Mouse (Mus musculus) embryonic facial prominence, embryonic 15.5 days (tissue): ENCODE measurements around the gene Trmt112. TPM values are rescaled to one million over a fixed set of nuclear protein-coding genes. Genes with fewer than 3 reads are reported as not detected.

Source experiments
- ATAC-seq: fragments of 200-750 bp; cut with Nextera tagmentation; 2 replicates; pipeline ENCODE4 v1.8.0; 2017; ENCODE audit warnings: low read depth, moderate TSS enrichment; ENCODE audit not compliant: insufficient number of reproducible peaks, low FRiP score, low TSS enrichment
- H3K27ac ChIP-seq: fragments of 300-500 bp; sonication (generic); replicated peaks from 2 replicates; pipeline ENCODE4 v1.5.1; 2015; ENCODE audit warnings: mild to moderate bottlenecking, inconsistent platforms
- H3K27me3 ChIP-seq: fragments of 300-500 bp; sonication (generic); 2 replicates; pipeline ENCODE4 v1.6.1; 2015; ENCODE audit warnings: inconsistent platforms
- H3K36me3 ChIP-seq: fragments of 300-500 bp; sonication (generic); 2 replicates; pipeline ENCODE4 v1.6.1; 2015; ENCODE audit warnings: mild to moderate bottlenecking, inconsistent platforms
- H3K4me1 ChIP-seq: fragments of 300-500 bp; sonication (generic); 2 replicates; pipeline ENCODE4 v1.6.1; 2015; ENCODE audit warnings: inconsistent platforms
- H3K4me2 ChIP-seq: fragments of 300-500 bp; sonication (generic); replicated peaks from 2 replicates; pipeline ENCODE4 v1.6.1; 2015; ENCODE audit warnings: mild to moderate bottlenecking, inconsistent platforms
- H3K4me3 ChIP-seq: fragments of 300-500 bp; sonication (generic); replicated peaks from 2 replicates; pipeline ENCODE4 v1.5.1; 2015; ENCODE audit warnings: mild to moderate bottlenecking, inconsistent platforms
- H3K9ac ChIP-seq: fragments of 300-500 bp; sonication (generic); 2 replicates; pipeline ENCODE4 v1.6.1; 2015; ENCODE audit warnings: inconsistent platforms
- H3K9me3 ChIP-seq: fragments of 300-500 bp; sonication (generic); replicated peaks from 2 replicates; pipeline ENCODE4 v1.6.1; 2016; ENCODE audit warnings: inconsistent platforms
- WGBS: fragments of 180-500 bp; shearing (Covaris S2); methylation state at CpG from one replicate; pipeline ENCODE4 v1.1.7; 2015; 5-methylcytosine and 5-hydroxymethylcytosine counted together
- microRNA-seq: library from miRNA; unstranded; fragments of <30 nt; microRNA quantifications from one replicate; pipeline ENCODE4, GENCODE M21; 2016; ENCODE audit warnings: borderline number of aligned reads
- polyA plus RNA-seq: library from polyadenylated mRNA; unstranded; fragments of >200 nt; fragmentation: Nextera tagmentation; extraction: Ambion mirVana; gene quantifications from 2 replicates; pipeline ENCODE4 v1.2.1, GENCODE M21; 2015

Gene Trmt112
- polyA plus RNA-seq, 1 experiment from 2014 or later: 138 TPM

GRCm38 (mm10) chr19:6951381-6951968 is 42.0 kb downstream of the Trmt112 start:
- Histone ChIP-seq H3K4me2 (peak overlapping the region; percentile 95), H3K9me3 (no peaks in the 10 kb centered on the region), H3K36me3 (peaks cover 32% of the 10 kb centered on the region), H3K9ac (peak overlapping the region; percentile 68), H3K27ac (peak overlapping the region; percentile 97), H3K4me1 (peaks cover 39% of the 10 kb centered on the region), H3K4me3 (peak overlapping the region; percentile 58), H3K27me3 (no peaks in the 10 kb centered on the region)
- peak; percentile 85 for ATAC-seq
- under 1% methylated on average over 35 of the region's 35 CpGs for WGBS

GRCm38 (mm10) chr19:6951994-6952711 is 42.7 kb downstream of the Trmt112 start:
- no peak for ATAC-seq

GRCm38 (mm10) chr19:6952712-6953037 is 43.2 kb downstream of the Trmt112 start:
- no peak for ATAC-seq
- peak overlapping the region; percentile 95 for H3K4me2 ChIP-seq
- H3K27me3 ChIP-seq: no peaks in the 10 kb centered on the region
- H3K9ac ChIP-seq: peak overlapping the region; percentile 63; the same call in 1 of the 2 replicates
- H3K36me3 ChIP-seq: peaks cover 44% of the 10 kb centered on the region
- peaks cover 37% of the 10 kb centered on the region for H3K4me1 ChIP-seq
- peak overlapping the region; percentile 97 for H3K27ac ChIP-seq
- WGBS: 8% methylated on average over 3 of the region's 3 CpGs
- H3K4me3 ChIP-seq: peak overlapping the region; percentile 58
- no peaks in the 10 kb centered on the region for H3K9me3 ChIP-seq

More at GRCm38 (mm10) chr19:6951994-6952711, 42.7 kb downstream of the Trmt112 start:
- 1% methylated on average over 31 of the region's 31 CpGs for WGBS
- Histone ChIP-seq H3K4me1 (peaks cover 38% of the 10 kb centered on the region), H3K27me3 (no peaks in the 10 kb centered on the region), H3K4me2 (peak overlapping the region; percentile 95), H3K9me3 (no peaks in the 10 kb centered on the region), H3K36me3 (peaks cover 39% of the 10 kb centered on the region), H3K27ac (peak overlapping the region; percentile 97), H3K4me3 (peak overlapping the region; percentile 58), H3K9ac (peak overlapping the region; percentile 63)

- WGBS: 54% methylated on average over 9 of the region's 9 CpGs
- H3K27me3 ChIP-seq: no peaks in the 10 kb centered on the region
- peaks cover 34% of the 10 kb centered on the region for H3K4me1 ChIP-seq
- H3K36me3 ChIP-seq: peaks cover 58% of the 10 kb centered on the region
- H3K4me3 ChIP-seq: no peak overlapping the region
- no peak overlapping the region for H3K4me2 ChIP-seq
- no peak overlapping the region for H3K27ac ChIP-seq
- ATAC-seq: no peak
- H3K9me3 ChIP-seq: no peaks in the 10 kb centered on the region
- H3K9ac ChIP-seq: no peak overlapping the region
Measured at GRCm38 (mm10) chr19:6954046-6954445, 44.5 kb downstream of the Trmt112 start.

GRCm38 (mm10) chr19:6955424-6955823 is 45.9 kb downstream of the Trmt112 start:
- Histone ChIP-seq H3K9ac (no peak overlapping the region), H3K4me2 (no peak overlapping the region), H3K9me3 (no peaks in the 10 kb centered on the region), H3K27me3 (no peaks in the 10 kb centered on the region), H3K36me3 (peaks cover 69% of the 10 kb centered on the region), H3K4me1 (peaks cover 22% of the 10 kb centered on the region), H3K4me3 (no peak overlapping the region), H3K27ac (no peak overlapping the region)
- WGBS: 87% methylated on average over 7 of the region's 7 CpGs
- ATAC-seq: no peak

- Histone ChIP-seq H3K4me2 (no peak overlapping the region), H3K4me3 (no peak overlapping the region), H3K4me1 (peaks cover 20% of the 10 kb centered on the region), H3K27ac (no peak overlapping the region), H3K27me3 (no peaks in the 10 kb centered on the region), H3K36me3 (peaks cover 78% of the 10 kb centered on the region), H3K9me3 (no peaks in the 10 kb centered on the region), H3K9ac (no peak overlapping the region)
- no peak for ATAC-seq
- WGBS: 72% methylated on average over 10 of the region's 10 CpGs
Measured at GRCm38 (mm10) chr19:6956461-6956860, 47.0 kb downstream of the Trmt112 start.

Small RNA genes lying within 50 kb of the gene (microRNA-seq; reads per million reads assigned to microRNA genes)
- 0.52 reads per million for gene Mir6990

Other genes with a start within 250 kb of the Trmt112 start
- 32.0 and 34.2 TPM in 2 replicates for gene Rps6ka4, start 69.1 kb upstream of the Trmt112 start, polyA plus RNA-seq
- 0.80 and 1.8 TPM in 2 replicates for gene Ccdc88b, start 51.5 kb upstream of the Trmt112 start, polyA plus RNA-seq
- 321 and 330 TPM in 2 replicates for gene Prdx5, start 408 bp downstream of the Trmt112 start, polyA plus RNA-seq
- gene Esrra, start 12.1 kb downstream of the Trmt112 start, polyA plus RNA-seq: 15.2 and 16.1 TPM in 2 replicates
- gene Catsperz, start 15.7 kb downstream of the Trmt112 start, polyA plus RNA-seq: 4.0 and 5.1 TPM in 2 replicates
- 1.4 and 1.7 TPM in 2 replicates for gene Kcnk4, start 24.8 kb downstream of the Trmt112 start, polyA plus RNA-seq
- 90.3 and 97.9 TPM in 2 replicates for gene Bad, start 32.2 kb downstream of the Trmt112 start, polyA plus RNA-seq
- gene Gpr137, start 32.8 kb downstream of the Trmt112 start, polyA plus RNA-seq: 41.8 and 42.2 TPM in 2 replicates
- gene Ppp1r14b, start 65.3 kb downstream of the Trmt112 start, polyA plus RNA-seq: 224 and 246 TPM in 2 replicates
- gene Plcb3, start 66.8 kb downstream of the Trmt112 start, polyA plus RNA-seq: 48.2 and 49.1 TPM in 2 replicates
- gene Fkbp2, start 70.8 kb downstream of the Trmt112 start, polyA plus RNA-seq: 112 and 119 TPM in 2 replicates
- gene Vegfb, start 78.0 kb downstream of the Trmt112 start, polyA plus RNA-seq: 51.5 and 53.2 TPM in 2 replicates
- 23.9 and 27.9 TPM in 2 replicates for gene Dnajc4, start 82.9 kb downstream of the Trmt112 start, polyA plus RNA-seq
- gene Nudt22, start 86.4 kb downstream of the Trmt112 start, polyA plus RNA-seq: 22.2 and 24.1 TPM in 2 replicates
- gene Trpt1, start 86.4 kb downstream of the Trmt112 start, polyA plus RNA-seq: 12.5 and 12.7 TPM in 2 replicates
- gene Fermt3, start 109.8 kb downstream of the Trmt112 start, polyA plus RNA-seq: 12.4 and 14.2 TPM in 2 replicates
- 228 and 244 TPM in 2 replicates for gene Stip1, start 130.3 kb downstream of the Trmt112 start, polyA plus RNA-seq
- 22.1 and 26.6 TPM in 2 replicates for gene Macrod1, start 147.1 kb downstream of the Trmt112 start, polyA plus RNA-seq
- gene Flrt1, start 196.0 kb downstream of the Trmt112 start, polyA plus RNA-seq: 13.5 and 19.2 TPM in 2 replicates